Mouse (Mus musculus): ENCODE results near the gene Gdf2. TPM values are rescaled to one million over a fixed set of nuclear protein-coding genes. Genes with fewer than 3 reads are reported as not detected.

Gene Gdf2
- polyA plus RNA-seq, 1 experiment from 2014 or later, result 0.08 TPM

DNA sequence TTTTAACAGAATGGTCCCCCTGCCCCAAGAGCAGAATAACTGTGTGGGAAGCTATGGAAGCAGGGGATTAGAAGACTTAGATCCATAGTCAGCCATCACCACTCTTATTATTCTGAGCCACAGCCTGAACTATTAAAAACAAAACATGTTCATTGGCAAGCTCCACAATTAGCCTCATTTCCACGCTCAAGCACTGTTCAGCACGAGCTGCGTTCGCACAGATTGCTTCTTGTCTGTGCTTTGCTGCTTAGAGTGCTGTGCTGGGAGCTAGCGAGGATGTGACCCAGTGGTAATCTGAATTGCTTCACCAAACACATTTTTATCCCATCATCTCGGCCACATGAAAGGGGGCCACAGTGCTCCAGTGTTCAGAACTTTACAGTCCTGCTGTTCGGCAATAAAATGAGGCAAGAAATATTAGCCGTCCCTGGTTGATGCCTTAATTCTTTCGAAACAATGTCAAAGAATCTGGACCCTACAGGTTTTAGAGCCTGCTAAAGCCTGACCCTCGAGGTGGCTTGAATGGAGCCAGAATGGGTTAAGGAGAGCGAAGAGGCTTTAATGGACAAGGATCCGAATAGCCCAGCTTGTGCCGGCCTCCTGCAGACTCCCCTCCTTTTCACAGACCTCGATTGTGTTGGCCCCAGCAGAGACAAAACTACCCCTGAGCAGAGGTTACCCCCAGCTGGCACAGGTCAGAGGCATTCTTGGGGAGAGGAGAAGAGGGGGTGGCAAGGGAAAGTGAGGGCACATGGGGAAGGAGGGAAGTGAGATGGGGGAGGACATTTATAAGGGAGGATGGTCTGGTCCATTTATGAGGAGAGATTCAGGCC lies 19.9 kb upstream of the Gdf2 start:
- 9% methylated on average over 14 of the region's 14 CpGs for WGBS

DNA sequence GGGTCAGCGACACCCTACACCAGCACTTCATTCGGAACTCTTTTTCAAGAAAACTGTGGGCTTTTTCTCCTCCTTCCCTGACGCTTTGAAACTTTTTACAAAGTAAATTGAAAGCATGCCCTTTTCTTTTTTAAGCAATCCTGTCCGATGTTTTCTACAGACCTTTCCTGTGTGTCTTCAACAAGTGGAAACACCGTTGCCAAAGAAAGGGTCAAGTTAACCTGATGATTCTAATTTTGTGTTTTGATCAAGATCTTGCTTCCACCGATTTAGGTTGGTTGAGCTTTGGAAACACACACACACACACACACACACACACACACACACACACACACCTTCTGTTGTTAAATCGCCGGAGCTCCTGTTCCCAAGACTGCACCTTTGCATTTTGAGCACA lies 18.1 kb upstream of the Gdf2 start:
- no peak overlapping the region for H3K27ac ChIP-seq (ENCODE audit: low read depth, low read length)
- 7% methylated on average over 8 of the region's 8 CpGs for WGBS
- H3K27me3 ChIP-seq (ENCODE audit: control insufficient read depth, insufficient read depth, low read length), result peaks cover 24% of the 10 kb centered on the region

More for the DNA sequence above, 19.9 kb upstream of the Gdf2 start:
- Histone ChIP-seq H3K4me2 (ENCODE audit: low read depth) (no peak overlapping the region), H3K9me3 (ENCODE audit: control insufficient read depth, low read length) (no peaks in the 10 kb centered on the region), H3K9ac (ENCODE audit: low read length) (no peak overlapping the region), H3K4me3 (ENCODE audit: low read depth, low read length) (no peak overlapping the region), H3K36me3 (ENCODE audit: control insufficient read depth, insufficient read depth, low read length) (no peaks in the 10 kb centered on the region), H3K27ac (ENCODE audit: low read depth, low read length) (no peak overlapping the region), H3K27me3 (ENCODE audit: control insufficient read depth, insufficient read depth, low read length) (peaks cover 21% of the 10 kb centered on the region), H3K4me1 (ENCODE audit: control insufficient read depth, insufficient read depth, low read length) (peaks cover 22% of the 10 kb centered on the region)
- peak; percentile 42 for DNase-seq (ENCODE audit: low spot score)
- peak; percentile 29; the same call in 1 of the 2 replicates for ATAC-seq (ENCODE audit: insufficient read depth, low FRiP score, low TSS enrichment)

DNA sequence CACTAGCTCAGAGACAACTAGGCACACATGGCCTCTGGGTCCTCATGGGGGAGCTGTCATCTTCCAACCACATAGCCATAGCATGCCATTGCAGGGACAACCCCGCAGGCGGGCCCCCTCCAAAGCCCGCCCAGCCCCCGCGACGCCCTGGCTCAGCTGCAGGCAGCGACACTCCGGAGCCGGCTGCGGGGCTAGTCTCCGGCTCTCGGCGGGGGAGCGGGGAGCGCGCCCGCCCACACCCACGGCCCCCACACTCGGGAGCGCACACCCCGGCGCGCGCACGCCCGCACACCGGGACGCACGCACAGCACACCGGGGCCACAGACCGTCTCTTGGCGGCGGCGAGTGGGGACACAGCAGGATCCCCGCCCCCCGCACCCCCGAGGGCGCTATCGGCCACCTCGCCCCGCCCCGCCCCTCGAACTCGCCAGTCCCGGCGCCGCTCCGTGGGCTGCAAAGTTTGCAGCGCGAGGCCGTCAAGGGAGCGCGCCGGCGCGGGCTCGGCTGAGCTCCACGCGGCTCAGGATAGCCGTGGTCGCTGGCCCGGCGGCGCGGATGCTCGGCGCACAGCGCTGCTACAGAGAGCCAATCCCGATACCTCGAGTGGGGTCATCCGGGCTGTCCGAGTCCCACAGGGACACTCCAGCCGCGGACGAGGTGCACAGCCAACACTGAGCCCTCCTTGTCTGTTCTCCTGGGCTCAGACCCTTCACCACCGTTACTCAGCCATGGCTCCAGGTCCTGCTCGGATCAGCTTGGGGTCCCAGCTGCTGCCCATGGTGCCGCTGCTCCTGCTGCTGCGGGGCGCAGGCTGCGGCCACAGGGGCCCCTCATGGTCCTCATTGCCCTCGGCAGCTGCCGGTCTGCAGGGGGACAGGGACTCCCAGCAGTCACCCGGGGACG lies 17.4 kb upstream of the Gdf2 start, which contains the start of gene Gdf10:
Gene Gdf10, plus strand, starts transcription at position 420 of the 903 bp plus-strand sequence.
- H3K4me1 ChIP-seq (ENCODE audit: control insufficient read depth, insufficient read depth, low read length), result peaks cover 22% of the 10 kb centered on the region
- no peaks in the 10 kb centered on the region for H3K9me3 ChIP-seq (ENCODE audit: control insufficient read depth, low read length)
- no peaks in the 10 kb centered on the region for H3K36me3 ChIP-seq (ENCODE audit: control insufficient read depth, insufficient read depth, low read length)
- H3K9ac ChIP-seq (ENCODE audit: low read length), result peak within 1 kb of the TSS; percentile 65
- ATAC-seq (ENCODE audit: insufficient read depth, low FRiP score, low TSS enrichment) (peak; percentile 50), DNase-seq (ENCODE audit: low spot score) (peak; percentile 66)
- H3K4me2 ChIP-seq (ENCODE audit: low read depth), result peak within 1 kb of the TSS; percentile 94
- peaks cover 24% of the 10 kb centered on the region for H3K27me3 ChIP-seq (ENCODE audit: control insufficient read depth, insufficient read depth, low read length)
- H3K27ac ChIP-seq (ENCODE audit: low read depth, low read length), result no peak within 1 kb of the TSS
- under 1% methylated on average over 66 of the region's 85 CpGs for WGBS
- H3K4me3 ChIP-seq (ENCODE audit: low read depth, low read length), result peak within 1 kb of the TSS; percentile 59

More for the DNA sequence above, 18.1 kb upstream of the Gdf2 start:
- Histone ChIP-seq H3K9me3 (ENCODE audit: control insufficient read depth, low read length) (no peaks in the 10 kb centered on the region), H3K36me3 (ENCODE audit: control insufficient read depth, insufficient read depth, low read length) (no peaks in the 10 kb centered on the region), H3K9ac (ENCODE audit: low read length) (peak overlapping the region; percentile 65; the same call in 1 of the 2 replicates), H3K4me2 (ENCODE audit: low read depth) (peak overlapping the region; percentile 94), H3K4me1 (ENCODE audit: control insufficient read depth, insufficient read depth, low read length) (peaks cover 22% of the 10 kb centered on the region), H3K4me3 (ENCODE audit: low read depth, low read length) (peak overlapping the region; percentile 59)
- DNase-seq (ENCODE audit: low spot score) (no peak), ATAC-seq (ENCODE audit: insufficient read depth, low FRiP score, low TSS enrichment) (no peak)

DNA sequence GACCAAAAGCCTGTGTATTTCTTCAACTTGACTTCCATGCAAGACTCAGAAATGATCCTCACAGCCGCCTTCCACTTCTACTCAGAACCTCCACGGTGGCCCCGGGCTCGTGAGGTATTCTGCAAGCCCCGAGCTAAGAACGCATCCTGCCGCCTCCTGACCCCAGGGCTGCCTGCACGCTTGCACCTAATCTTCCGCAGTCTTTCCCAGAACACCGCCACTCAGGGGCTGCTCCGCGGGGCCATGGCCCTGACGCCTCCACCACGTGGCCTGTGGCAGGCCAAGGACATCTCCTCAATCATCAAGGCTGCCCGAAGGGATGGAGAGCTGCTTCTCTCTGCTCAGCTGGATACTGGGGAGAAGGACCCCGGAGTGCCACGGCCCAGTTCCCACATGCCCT lies 9.0 kb upstream of the Gdf2 start:
- H3K9me3 ChIP-seq (ENCODE audit: control insufficient read depth, low read length), result no peaks in the 10 kb centered on the region
- DNase-seq (ENCODE audit: low spot score) (peak; percentile 9), ATAC-seq (ENCODE audit: insufficient read depth, low FRiP score, low TSS enrichment) (no peak)
- H3K4me1 ChIP-seq (ENCODE audit: control insufficient read depth, insufficient read depth, low read length), result no peaks in the 10 kb centered on the region
- H3K4me2 ChIP-seq (ENCODE audit: low read depth), result no peak overlapping the region
- no peaks in the 10 kb centered on the region for H3K36me3 ChIP-seq (ENCODE audit: control insufficient read depth, insufficient read depth, low read length)
- no peak overlapping the region for H3K27ac ChIP-seq (ENCODE audit: low read depth, low read length)
- 55% methylated on average over 17 of the region's 17 CpGs for WGBS
- no peak overlapping the region for H3K9ac ChIP-seq (ENCODE audit: low read length)
- no peak overlapping the region for H3K4me3 ChIP-seq (ENCODE audit: low read depth, low read length)
- H3K27me3 ChIP-seq (ENCODE audit: control insufficient read depth, insufficient read depth, low read length), result no peaks in the 10 kb centered on the region

DNA sequence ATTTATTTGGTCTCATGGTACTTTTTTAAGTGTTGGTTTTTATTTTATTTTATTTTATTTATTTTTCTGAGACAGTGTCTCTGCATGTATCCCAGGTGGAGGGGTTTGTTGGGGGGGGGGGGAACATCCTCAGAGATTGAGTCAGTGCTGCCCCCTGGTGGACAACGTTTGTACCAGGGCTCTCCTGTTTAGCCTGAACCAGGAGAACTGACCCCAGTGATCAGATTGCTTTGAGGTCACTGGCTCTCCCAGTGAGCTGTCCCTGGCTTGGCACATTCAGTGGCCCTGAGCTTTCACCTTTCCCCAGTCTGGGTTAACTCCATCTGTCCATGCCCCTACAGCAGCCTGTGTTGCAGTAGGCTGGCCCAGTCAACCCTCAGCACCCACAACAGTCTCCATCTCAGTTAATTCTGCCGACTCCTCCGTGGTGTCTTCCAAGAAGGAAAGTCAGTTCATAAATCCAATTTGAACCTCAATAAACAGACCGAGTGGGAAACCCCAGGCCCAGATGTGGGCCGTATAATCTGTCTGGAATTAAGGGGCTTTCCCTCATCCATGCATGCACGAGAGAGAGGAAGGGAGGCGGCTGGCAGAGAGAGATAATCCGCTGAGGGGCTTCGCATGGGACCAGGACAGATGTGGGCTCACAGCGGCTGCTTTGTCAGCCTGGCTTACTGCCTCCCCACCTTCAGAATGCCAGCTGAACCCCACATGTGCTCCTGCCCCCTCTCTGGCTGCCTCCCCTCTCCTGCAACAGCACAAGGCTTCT lies 7.7 kb upstream of the Gdf2 start:
- ATAC-seq (ENCODE audit: insufficient read depth, low FRiP score, low TSS enrichment), result no peak
- Histone ChIP-seq H3K4me3 (ENCODE audit: low read depth, low read length) (no peak overlapping the region), H3K27ac (ENCODE audit: low read depth, low read length) (no peak overlapping the region), H3K4me1 (ENCODE audit: control insufficient read depth, insufficient read depth, low read length) (no peaks in the 10 kb centered on the region), H3K4me2 (ENCODE audit: low read depth) (no peak overlapping the region), H3K9ac (ENCODE audit: low read length) (no peak overlapping the region), H3K36me3 (ENCODE audit: control insufficient read depth, insufficient read depth, low read length) (no peaks in the 10 kb centered on the region), H3K27me3 (ENCODE audit: control insufficient read depth, insufficient read depth, low read length) (no peaks in the 10 kb centered on the region), H3K9me3 (ENCODE audit: control insufficient read depth, low read length) (no peaks in the 10 kb centered on the region)
- WGBS, result 72% methylated on average over 10 of the region's 10 CpGs
- peak; percentile 47 for DNase-seq (ENCODE audit: low spot score)

DNA sequence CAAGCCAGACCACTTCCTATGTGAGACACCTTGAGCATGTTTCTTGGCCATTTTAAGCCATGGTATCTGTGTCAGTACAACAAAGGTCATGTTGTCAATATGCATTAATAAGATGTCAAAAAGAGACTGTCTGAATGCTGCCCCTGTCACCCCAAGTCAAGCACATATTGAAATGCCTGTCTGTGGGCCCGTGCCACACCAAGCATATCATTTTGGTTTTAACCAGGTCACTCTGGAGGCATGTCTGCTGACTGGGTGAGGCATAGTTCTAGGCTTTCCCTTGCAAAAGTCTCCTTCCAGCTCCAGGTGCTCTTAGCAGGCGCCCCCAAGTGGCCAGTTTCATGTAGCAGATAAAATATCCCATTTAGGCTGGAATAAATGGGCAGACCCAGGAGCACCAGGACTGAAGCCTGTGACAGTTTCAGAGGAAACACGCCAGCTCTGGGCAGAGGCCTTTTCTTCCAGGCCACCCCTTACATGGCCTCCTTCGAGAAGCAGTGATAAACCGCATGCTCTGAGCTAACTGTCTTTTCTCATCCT lies 7.0 kb upstream of the Gdf2 start:
- Histone ChIP-seq H3K4me2 (ENCODE audit: low read depth) (no peak overlapping the region), H3K9ac (ENCODE audit: low read length) (no peak overlapping the region), H3K9me3 (ENCODE audit: control insufficient read depth, low read length) (no peaks in the 10 kb centered on the region), H3K4me3 (ENCODE audit: low read depth, low read length) (no peak overlapping the region), H3K4me1 (ENCODE audit: control insufficient read depth, insufficient read depth, low read length) (no peaks in the 10 kb centered on the region), H3K27ac (ENCODE audit: low read depth, low read length) (no peak overlapping the region), H3K27me3 (ENCODE audit: control insufficient read depth, insufficient read depth, low read length) (no peaks in the 10 kb centered on the region), H3K36me3 (ENCODE audit: control insufficient read depth, insufficient read depth, low read length) (no peaks in the 10 kb centered on the region)
- peak; percentile 71 for DNase-seq (ENCODE audit: low spot score)
- 37% methylated on average over 5 of the region's 5 CpGs for WGBS
- no peak for ATAC-seq (ENCODE audit: insufficient read depth, low FRiP score, low TSS enrichment)

DNA sequence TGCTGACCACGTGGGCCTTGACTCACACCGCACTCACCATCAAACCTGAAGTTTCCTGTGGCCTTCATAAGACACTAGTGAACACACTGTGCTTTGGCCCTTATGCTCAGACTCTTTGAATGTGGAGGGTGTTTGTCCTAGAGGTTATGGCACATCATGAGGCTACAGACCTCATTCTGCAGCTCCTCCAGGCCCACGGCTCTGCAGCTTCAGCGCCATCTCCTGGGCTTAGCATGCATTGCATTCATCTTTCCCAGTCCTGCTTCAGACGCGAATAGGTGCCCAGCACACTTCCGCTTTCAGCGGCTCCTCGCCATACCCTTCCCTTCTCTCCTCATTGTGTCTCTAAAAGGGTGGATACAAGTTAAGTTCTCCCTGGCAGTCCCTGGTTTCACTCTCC lies 1.7 kb upstream of the Gdf2 start:
- H3K9me3 ChIP-seq (ENCODE audit: control insufficient read depth, low read length), result no peaks in the 10 kb centered on the region
- no peaks in the 10 kb centered on the region for H3K27me3 ChIP-seq (ENCODE audit: control insufficient read depth, insufficient read depth, low read length)
- ATAC-seq (ENCODE audit: insufficient read depth, low FRiP score, low TSS enrichment), result peak; percentile 53
- no peak overlapping the region; the same call in 1 of the 2 replicates for H3K9ac ChIP-seq (ENCODE audit: low read length)
- H3K4me3 ChIP-seq (ENCODE audit: low read depth, low read length), result no peak overlapping the region
- no peaks in the 10 kb centered on the region for H3K4me1 ChIP-seq (ENCODE audit: control insufficient read depth, insufficient read depth, low read length)
- peak; percentile 84 for DNase-seq (ENCODE audit: low spot score)
- WGBS, result 25% methylated on average over 9 of the region's 9 CpGs
- H3K27ac ChIP-seq (ENCODE audit: low read depth, low read length), result no peak overlapping the region
- no peaks in the 10 kb centered on the region for H3K36me3 ChIP-seq (ENCODE audit: control insufficient read depth, insufficient read depth, low read length)
- peak overlapping the region; percentile 32 for H3K4me2 ChIP-seq (ENCODE audit: low read depth)

DNA sequence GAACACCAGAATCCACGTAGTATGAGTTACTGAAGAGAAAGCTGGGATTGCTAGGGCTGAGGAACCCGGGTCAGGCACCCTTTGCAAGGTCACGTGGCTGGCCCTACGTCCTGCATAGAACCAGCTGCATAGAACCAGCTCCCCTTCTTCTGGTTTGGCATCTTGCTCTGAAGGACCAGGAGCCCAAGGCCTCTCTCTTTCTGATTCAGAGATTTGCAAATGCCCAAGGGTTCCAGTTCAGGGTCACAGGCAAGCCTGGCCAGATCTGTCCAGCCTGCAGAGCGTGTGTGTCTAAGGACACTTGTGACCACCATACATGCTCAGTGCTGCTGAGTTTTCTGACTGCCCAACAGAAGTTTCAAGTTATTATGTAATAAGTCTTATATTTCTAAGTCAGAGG lies 1.4 kb downstream of the Gdf2 start:
- H3K27ac ChIP-seq (ENCODE audit: low read depth, low read length), result no peak overlapping the region
- no peaks in the 10 kb centered on the region for H3K27me3 ChIP-seq (ENCODE audit: control insufficient read depth, insufficient read depth, low read length)
- ATAC-seq (ENCODE audit: insufficient read depth, low FRiP score, low TSS enrichment) (no peak), DNase-seq (ENCODE audit: low spot score) (no peak)
- H3K4me3 ChIP-seq (ENCODE audit: low read depth, low read length), result no peak overlapping the region
- no peaks in the 10 kb centered on the region for H3K36me3 ChIP-seq (ENCODE audit: control insufficient read depth, insufficient read depth, low read length)
- no peak overlapping the region for H3K9ac ChIP-seq (ENCODE audit: low read length)
- no peaks in the 10 kb centered on the region for H3K4me1 ChIP-seq (ENCODE audit: control insufficient read depth, insufficient read depth, low read length)
- WGBS, result 79% methylated on average over 5 of the region's 5 CpGs
- no peak overlapping the region for H3K4me2 ChIP-seq (ENCODE audit: low read depth)
- H3K9me3 ChIP-seq (ENCODE audit: control insufficient read depth, low read length), result no peaks in the 10 kb centered on the region

Data from neural tube, embryonic 11.5 days (tissue).